Mouse (Mus musculus): ENCODE data around the gene Zfp386. TPM values are rescaled to one million over a fixed set of nuclear protein-coding genes. Genes with fewer than 3 reads are reported as not detected.

The Zfp386 gene
- total and polyA plus RNA-seq, 2 experiments from 2014 or later = 45.7 to 54.5 TPM

- Histone ChIP-seq H3K4me2 (ENCODE audit: low read depth) (peak overlapping the region; percentile 83), H3K36me3 (ENCODE audit: insufficient read depth) (0 out of 2 replicates have a peak, but pooled peaks cover 5% of the 10 kb centered on the region), H3K4me3 (ENCODE audit: low read depth, low read length) (peak overlapping the region; percentile 82), H3K27ac (ENCODE audit: low read depth, low read length) (no peak overlapping the region), H3K4me1 (ENCODE audit: insufficient read depth) (peaks cover 11% of the 10 kb centered on the region), H3K9me3 (ENCODE audit: low read length) (no peaks in the 10 kb centered on the region), H3K9ac (peak overlapping the region; percentile 86), H3K27me3 (ENCODE audit: insufficient read depth, low read length) (no peaks in the 10 kb centered on the region)
- DNase-seq = no peak
- WGBS = 60% methylated on average over 7 of the region's 7 CpGs
- TF ChIP-seq CTCF (IDR thresholded peaks at IDR 0.05; ENCODE audit: low read depth) = no peak
- no peak for ATAC-seq
These were observed 1.2 kb downstream of the Zfp386 start for GRCm38 (mm10) chr12:116048766-116049165.

GRCm38 (mm10) chr12:116049236-116049635, 1.7 kb downstream of the Zfp386 start:
- DNase-seq (no peak), ATAC-seq (no peak)
- peaks cover 11% of the 10 kb centered on the region for H3K4me1 ChIP-seq (ENCODE audit: insufficient read depth)
- no peaks in the 10 kb centered on the region for H3K9me3 ChIP-seq (ENCODE audit: low read length)
- H3K27me3 ChIP-seq (ENCODE audit: insufficient read depth, low read length) = no peaks in the 10 kb centered on the region
- peak overlapping the region; percentile 86; the same call in 1 of the 2 replicates for H3K9ac ChIP-seq
- H3K36me3 ChIP-seq (ENCODE audit: insufficient read depth) = peaks cover 6% of the 10 kb centered on the region; the same call in 1 of the 2 replicates
- no peak overlapping the region for H3K27ac ChIP-seq (ENCODE audit: low read depth, low read length)
- H3K4me2 ChIP-seq (ENCODE audit: low read depth) = peak overlapping the region; percentile 83
- 85% methylated on average over 3 of the region's 3 CpGs for WGBS
- peak overlapping the region; percentile 82 for H3K4me3 ChIP-seq (ENCODE audit: low read depth, low read length)
- no peak for TF ChIP-seq CTCF (IDR thresholded peaks at IDR 0.05; ENCODE audit: low read depth)

- no peak for DNase-seq
These were observed 2.2 kb downstream of the Zfp386 start for GRCm38 (mm10) chr12:116049701-116050100.

GRCm38 (mm10) chr12:116054342-116054741, 6.8 kb downstream of the Zfp386 start:
- H3K27me3 ChIP-seq (ENCODE audit: insufficient read depth, low read length) = no peaks in the 10 kb centered on the region
- no peak overlapping the region for H3K27ac ChIP-seq (ENCODE audit: low read depth, low read length)
- H3K9ac ChIP-seq = no peak overlapping the region
- no peak overlapping the region for H3K4me2 ChIP-seq (ENCODE audit: low read depth)
- 96% methylated on average over 8 of the region's 8 CpGs for WGBS
- H3K4me1 ChIP-seq (ENCODE audit: insufficient read depth) = 0 out of 2 replicates have a peak, but pooled peaks cover 1% of the 10 kb centered on the region
- no peak overlapping the region for H3K4me3 ChIP-seq (ENCODE audit: low read depth, low read length)
- DNase-seq (no peak), ATAC-seq (no peak)
- peaks cover 43% of the 10 kb centered on the region for H3K36me3 ChIP-seq (ENCODE audit: insufficient read depth)
- 0 out of 2 replicates have a peak, but pooled peaks cover 6% of the 10 kb centered on the region for H3K9me3 ChIP-seq (ENCODE audit: low read length)
- TF ChIP-seq CTCF (IDR thresholded peaks at IDR 0.05; ENCODE audit: low read depth) = no peak

More at GRCm38 (mm10) chr12:116049701-116050100, 2.2 kb downstream of the Zfp386 start:
- peak; percentile 52 for TF ChIP-seq CTCF (IDR thresholded peaks at IDR 0.05; ENCODE audit: low read depth)
- Histone ChIP-seq H3K4me2 (ENCODE audit: low read depth) (no peak overlapping the region), H3K9me3 (ENCODE audit: low read length) (no peaks in the 10 kb centered on the region), H3K36me3 (ENCODE audit: insufficient read depth) (peaks cover 11% of the 10 kb centered on the region), H3K9ac (no peak overlapping the region), H3K4me3 (ENCODE audit: low read depth, low read length) (no peak overlapping the region), H3K27me3 (ENCODE audit: insufficient read depth, low read length) (no peaks in the 10 kb centered on the region), H3K4me1 (ENCODE audit: insufficient read depth) (peaks cover 11% of the 10 kb centered on the region), H3K27ac (ENCODE audit: low read depth, low read length) (no peak overlapping the region)
- 88% methylated on average over 6 of the region's 6 CpGs for WGBS
- ATAC-seq = no peak

GRCm38 (mm10) chr12:116056112-116056511, 8.6 kb downstream of the Zfp386 start:
- H3K27ac ChIP-seq (ENCODE audit: low read depth, low read length) = no peak overlapping the region
- no peak overlapping the region for H3K9ac ChIP-seq
- ATAC-seq = no peak
- no peak for DNase-seq
- no peak overlapping the region for H3K4me3 ChIP-seq (ENCODE audit: low read depth, low read length)
- 97% methylated on average over 3 of the region's 3 CpGs for WGBS
- no peaks in the 10 kb centered on the region for H3K27me3 ChIP-seq (ENCODE audit: insufficient read depth, low read length)
- H3K9me3 ChIP-seq (ENCODE audit: low read length) = peaks cover 16% of the 10 kb centered on the region; the same call in 1 of the 2 replicates
- H3K4me2 ChIP-seq (ENCODE audit: low read depth) = no peak overlapping the region
- no peak for TF ChIP-seq CTCF (IDR thresholded peaks at IDR 0.05; ENCODE audit: low read depth)
- H3K36me3 ChIP-seq (ENCODE audit: insufficient read depth) = peaks cover 50% of the 10 kb centered on the region
- no peaks in the 10 kb centered on the region for H3K4me1 ChIP-seq (ENCODE audit: insufficient read depth)

GRCm38 (mm10) chr12:116061561-116062193, 14.2 kb downstream of the Zfp386 start:
- Histone ChIP-seq H3K4me2 (ENCODE audit: low read depth) (no peak overlapping the region), H3K36me3 (ENCODE audit: insufficient read depth) (peaks cover 30% of the 10 kb centered on the region), H3K27me3 (ENCODE audit: insufficient read depth, low read length) (no peaks in the 10 kb centered on the region), H3K4me3 (ENCODE audit: low read depth, low read length) (no peak overlapping the region), H3K9ac (no peak overlapping the region), H3K4me1 (ENCODE audit: insufficient read depth) (no peaks in the 10 kb centered on the region), H3K9me3 (ENCODE audit: low read length) (peaks cover 26% of the 10 kb centered on the region), H3K27ac (ENCODE audit: low read depth, low read length) (no peak overlapping the region)
- no peak for DNase-seq
- WGBS = 96% methylated on average over 5 of the region's 5 CpGs
- no peak for TF ChIP-seq CTCF (IDR thresholded peaks at IDR 0.05; ENCODE audit: low read depth)
- ATAC-seq = peak; percentile 9; the same call in 1 of the 2 replicates

GRCm38 (mm10) chr12:116062194-116062583, 14.7 kb downstream of the Zfp386 start:
- WGBS = 96% methylated on average over 2 of the region's 2 CpGs
- ATAC-seq = no peak
- Histone ChIP-seq H3K4me3 (ENCODE audit: low read depth, low read length) (no peak overlapping the region), H3K36me3 (ENCODE audit: insufficient read depth) (peaks cover 25% of the 10 kb centered on the region), H3K4me1 (ENCODE audit: insufficient read depth) (no peaks in the 10 kb centered on the region), H3K27me3 (ENCODE audit: insufficient read depth, low read length) (no peaks in the 10 kb centered on the region), H3K27ac (ENCODE audit: low read depth, low read length) (no peak overlapping the region), H3K9me3 (ENCODE audit: low read length) (peaks cover 26% of the 10 kb centered on the region), H3K9ac (no peak overlapping the region), H3K4me2 (ENCODE audit: low read depth) (no peak overlapping the region)
- no peak for TF ChIP-seq CTCF (IDR thresholded peaks at IDR 0.05; ENCODE audit: low read depth)
- DNase-seq = no peak

All from forebrain, postnatal 0 days (tissue).